Mouse (Mus musculus) heart, postnatal 4 days (tissue): Measurements from ENCODE around the gene Kcnb1. TPM values are rescaled to one million over a fixed set of nuclear protein-coding genes. Genes with fewer than 3 reads are reported as not detected.

Experiments used
- DNase-seq: peaks from one replicate; pipeline ENCODE4 v3.0.0; 2021
- total RNA-seq, 2 experiments: library from RNA; stranded (reverse); gene quantifications; 2 replicates each; pipeline ENCODE4 v1.2.3; 2021

The Kcnb1 gene
- total RNA-seq, 2 experiments from 2014 or later = 22.5 to 26.9 TPM

GRCm38 (mm10) chr2:167059536-167059935 lies 130.4 kb downstream of the Kcnb1 start:
- no peak for DNase-seq

DNA sequence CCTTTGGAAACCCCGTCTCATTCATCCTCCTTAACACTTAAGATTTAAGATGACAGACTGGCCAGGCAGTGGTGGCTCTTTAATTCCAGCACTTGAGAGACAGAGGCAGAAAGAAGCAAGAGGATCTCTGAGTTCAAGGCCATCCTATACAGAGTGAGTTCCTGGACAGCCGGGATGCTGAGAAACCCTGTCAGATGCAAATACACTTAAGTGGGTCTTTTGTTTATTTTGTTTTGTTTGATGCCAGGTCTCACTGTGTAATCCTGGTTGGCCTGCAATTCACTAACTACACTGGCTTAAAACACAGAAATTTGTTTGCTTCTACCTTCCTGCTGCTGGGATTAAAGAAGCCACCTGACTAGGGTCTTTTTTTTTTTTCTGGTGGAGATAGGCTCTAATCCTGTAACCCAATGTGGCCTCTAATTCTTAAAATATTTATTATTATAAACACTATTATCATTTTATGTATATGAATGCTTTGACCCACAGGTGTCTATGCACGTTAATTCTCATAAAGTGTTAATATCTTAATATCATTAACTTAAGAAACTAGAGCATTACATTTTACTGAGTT lies 131.1 kb downstream of the Kcnb1 start:
- no peak for DNase-seq

GRCm38 (mm10) chr2:167058201-167058600 lies 131.8 kb downstream of the Kcnb1 start:
- DNase-seq = no peak

DNA sequence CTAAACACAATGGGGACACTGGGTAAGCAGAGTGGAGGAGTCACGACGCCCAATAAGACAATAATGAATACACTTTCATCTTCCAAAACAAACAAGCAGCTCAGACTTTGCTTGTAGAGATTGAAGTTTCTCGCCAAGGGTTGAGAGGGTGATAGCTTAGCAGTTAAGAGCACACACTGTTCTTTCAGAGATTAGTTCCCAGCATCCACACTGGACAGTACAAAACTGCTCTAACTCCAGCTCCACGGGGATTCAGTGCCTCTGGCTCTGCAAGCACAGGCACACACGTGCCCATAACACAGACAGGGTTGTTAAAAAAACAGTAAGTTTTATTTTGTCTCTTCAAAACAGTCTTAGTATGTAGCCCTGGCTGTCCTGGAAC lies 133.0 kb downstream of the Kcnb1 start:
- no peak for DNase-seq

DNA sequence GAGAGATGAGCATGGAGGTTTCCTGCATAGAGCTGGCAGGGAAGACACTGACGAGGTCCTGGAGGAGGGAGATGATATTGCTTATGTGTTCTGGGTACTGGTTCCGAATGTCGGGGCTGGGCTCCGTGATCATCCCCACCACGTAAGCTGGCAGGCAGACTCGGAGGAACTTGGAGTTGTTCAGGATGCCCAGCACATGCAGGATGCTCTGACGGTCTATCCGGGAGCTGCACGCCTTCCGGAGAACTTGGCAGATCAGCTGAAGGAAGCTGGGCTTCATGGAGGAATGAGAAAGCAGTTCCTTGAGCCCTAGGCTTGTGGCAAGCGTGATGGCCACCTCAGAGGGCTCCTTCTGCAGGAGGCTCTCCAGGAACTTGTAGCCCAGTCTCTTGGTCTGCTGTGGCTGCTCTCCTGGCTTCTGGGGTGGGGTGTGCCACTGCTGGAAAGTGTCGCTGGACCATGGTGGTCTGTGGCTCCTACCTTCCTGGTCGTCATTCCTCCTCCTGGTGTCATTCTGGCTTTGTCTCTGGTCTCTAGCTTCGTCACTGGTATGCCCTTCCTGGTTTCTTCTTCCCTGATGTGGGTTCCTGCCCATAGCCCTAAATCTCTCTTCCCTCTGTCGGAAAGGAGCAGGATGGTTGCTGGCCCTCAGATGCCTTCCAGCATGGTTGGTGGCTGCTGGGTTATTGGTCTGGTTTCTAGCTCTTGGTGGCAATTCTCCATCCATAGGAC lies 133.6 kb downstream of the Kcnb1 start:
- no peak for DNase-seq

DNA sequence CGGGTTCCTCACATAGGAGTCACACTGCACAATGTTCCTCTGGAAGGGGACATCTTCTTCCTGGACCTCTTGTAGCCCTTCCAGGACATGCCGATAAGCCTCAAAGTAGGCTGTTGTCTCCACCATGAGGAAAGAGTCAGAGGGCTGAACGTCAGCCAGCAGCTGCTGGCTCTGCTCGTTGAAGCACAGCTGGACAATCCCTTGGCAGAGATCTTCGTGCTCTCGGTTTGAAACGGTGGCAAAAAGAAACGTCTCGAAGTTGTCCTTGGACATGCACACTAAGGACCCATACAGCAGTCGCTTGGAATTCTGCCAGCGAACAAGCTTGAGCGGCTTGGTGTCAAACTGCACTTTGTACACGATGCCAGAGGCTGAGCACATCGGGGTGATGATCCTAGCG lies 134.6 kb downstream of the Kcnb1 start:
- peak; percentile 65 for DNase-seq

DNA sequence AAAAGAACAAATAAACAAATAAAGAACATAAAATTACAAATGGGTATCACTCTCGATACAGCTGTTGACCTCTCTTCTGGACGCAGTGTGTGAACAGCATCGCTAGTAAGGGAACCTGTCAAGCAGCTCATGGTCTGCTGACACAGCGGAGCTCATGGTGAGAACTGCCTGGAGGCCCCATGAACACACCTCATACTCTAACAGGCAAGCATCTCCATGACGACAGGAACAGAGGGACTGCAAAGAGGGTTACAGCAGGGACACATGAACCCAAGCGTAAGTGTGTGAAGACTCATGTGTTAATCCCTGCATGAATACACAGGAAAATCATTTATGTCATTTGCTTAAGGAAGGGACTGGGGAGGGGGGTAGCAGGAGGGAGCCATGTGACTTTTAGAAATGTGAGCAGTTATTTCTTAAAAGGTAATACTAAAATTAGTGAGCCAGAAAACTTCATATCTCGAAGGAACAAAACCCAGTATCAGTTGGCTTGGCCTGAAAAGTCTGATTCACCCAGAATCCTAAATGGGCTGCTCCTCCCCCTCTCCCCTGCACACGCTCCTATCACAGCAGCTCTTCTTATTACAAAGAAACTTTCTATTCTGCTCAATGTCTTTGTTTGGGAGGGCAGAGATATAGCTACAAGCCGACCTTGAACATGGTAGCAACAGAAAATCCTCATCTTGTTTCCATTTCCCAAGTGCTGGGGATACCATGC lies 136.7 kb downstream of the Kcnb1 start:
- DNase-seq = no peak

GRCm38 (mm10) chr2:167048698-167049358 lies 141.1 kb downstream of the Kcnb1 start:
- DNase-seq = no peak

- no peak for DNase-seq
These were observed 141.7 kb downstream of the Kcnb1 start for GRCm38 (mm10) chr2:167048223-167048622.

Other genes starting within 250 kb of the Kcnb1 start
- gene Stau1, start 193.9 kb downstream of the Kcnb1 start, total RNA-seq = 10 to 100 TPM; 55.8 to 58.6 TPM
- 10 to 100 TPM; 22.0 to 23.6 TPM for gene Ddx27, start 175.0 kb downstream of the Kcnb1 start, total RNA-seq
- gene Znfx1, start 127.1 kb downstream of the Kcnb1 start, total RNA-seq = 10 to 100 TPM; 19.7 to 22.4 TPM
- 10 to 100 TPM; 36.7 to 40.9 TPM for gene Ptgis, start 50.4 kb upstream of the Kcnb1 start, total RNA-seq
- gene B4galt5, start 159.0 kb upstream of the Kcnb1 start, total RNA-seq = 10 to 100 TPM; 30.3 to 33.9 TPM
- 10 to 100 TPM; 29.4 to 30.5 TPM for gene Slc9a8, start 231.6 kb upstream of the Kcnb1 start, total RNA-seq